Mouse (Mus musculus) hindbrain, embryonic 14.5 days (tissue): Measurements from ENCODE around the gene Ino80b. TPM values are rescaled to one million over a fixed set of nuclear protein-coding genes. Genes with fewer than 3 reads are reported as not detected.
"Not testable (repeated sequence)": the region's sequence is repeated elsewhere in the genome, so short reads cannot be mapped to it uniquely, and the experiment has no call there.

Source experiments
- ATAC-seq: fragments of 200-750 bp; cut with Nextera tagmentation; 2 replicates; pipeline ENCODE4 v1.8.0; 2017; ENCODE audit warnings: moderate number of reproducible peaks, mild to moderate bottlenecking, moderate TSS enrichment, moderate library complexity; ENCODE audit not compliant: low FRiP score
- DNase-seq: peaks from one replicate; pipeline ENCODE4 v3.0.0-alpha.2; 2015; ENCODE audit warnings: low spot score
- H3K27ac ChIP-seq: fragments of 300-500 bp; sonication (generic); 2 replicates; pipeline ENCODE4 v1.5.1; 2014; ENCODE audit warnings: mild to moderate bottlenecking, moderate library complexity
- H3K27me3 ChIP-seq: fragments of 300-500 bp; sonication (generic); 2 replicates; pipeline ENCODE4 v1.6.1; 2014; ENCODE audit warnings: mild to moderate bottlenecking, low read length, mixed read lengths; ENCODE audit not compliant: control insufficient read depth, insufficient read depth
- H3K36me3 ChIP-seq: fragments of 300-500 bp; sonication (generic); replicated peaks from 2 replicates; pipeline ENCODE4 v1.6.1; 2014; ENCODE audit not compliant: control insufficient read depth, insufficient read depth
- H3K4me1 ChIP-seq: fragments of 300-500 bp; sonication (generic); replicated peaks from 2 replicates; pipeline ENCODE4 v1.6.1; 2014; ENCODE audit warnings: antibody characterized with exemption, low read length, mixed read lengths; ENCODE audit not compliant: control insufficient read depth, insufficient read depth
- H3K4me2 ChIP-seq: fragments of 300-500 bp; sonication (generic); replicated peaks from 2 replicates; pipeline ENCODE4 v1.6.1; 2014; ENCODE audit warnings: mild to moderate bottlenecking, moderate library complexity
- H3K4me3 ChIP-seq: fragments of 300-500 bp; sonication (generic); replicated peaks from 2 replicates; pipeline ENCODE4 v1.5.1; 2014; ENCODE audit warnings: mild to moderate bottlenecking, low read length
- H3K9ac ChIP-seq: fragments of 300-500 bp; sonication (generic); 2 replicates; pipeline ENCODE4 v1.6.1; 2014
- H3K9me3 ChIP-seq: fragments of 300-500 bp; sonication (generic); 2 replicates; pipeline ENCODE4 v1.6.1; 2016; ENCODE audit warnings: low read length; ENCODE audit not compliant: control insufficient read depth
- WGBS: fragments of 180-500 bp; shearing (Covaris S2); extraction: QIAGEN DNeasy Blood & Tissue Kit; methylation state at CpG from one replicate; pipeline ENCODE4 v1.1.7; 2014; 5-methylcytosine and 5-hydroxymethylcytosine counted together
- polyA plus RNA-seq: library from polyadenylated mRNA; unstranded; fragments of >200 nt; fragmentation: Nextera tagmentation; extraction: Ambion mirVana; gene quantifications from 2 replicates; pipeline ENCODE4 v1.2.1, GENCODE M21; 2014

Ino80b gene
- polyA plus RNA-seq, 1 experiment from 2014 or later, result 15.4 TPM

GRCm38 (mm10) chr6:83161921-83162641 lies 36.9 kb upstream of the Ino80b start:
- under 1% methylated on average over 49 of the region's 49 CpGs for WGBS
- Histone ChIP-seq H3K27ac (no peak overlapping the region), H3K36me3 (no peaks in the 10 kb centered on the region), H3K9me3 (no peaks in the 10 kb centered on the region), H3K4me2 (peak overlapping the region; percentile 39), H3K27me3 (peaks cover 29% of the 10 kb centered on the region), H3K4me1 (peaks cover 25% of the 10 kb centered on the region), H3K9ac (peak overlapping the region; percentile 12; the same call in 1 of the 2 replicates), H3K4me3 (peak overlapping the region; percentile 18)
- DNase-seq, result no peak
- no peak for ATAC-seq

GRCm38 (mm10) chr6:83161442-83161841 lies 36.2 kb upstream of the Ino80b start:
- no peak overlapping the region for H3K27ac ChIP-seq
- WGBS, result 15% methylated on average over 19 of the region's 19 CpGs
- peak overlapping the region; percentile 39 for H3K4me2 ChIP-seq
- DNase-seq (no peak), ATAC-seq (no peak)
- H3K27me3 ChIP-seq, result peaks cover 29% of the 10 kb centered on the region
- peaks cover 21% of the 10 kb centered on the region for H3K4me1 ChIP-seq
- peak overlapping the region; percentile 18 for H3K4me3 ChIP-seq
- H3K9me3 ChIP-seq, result no peaks in the 10 kb centered on the region
- no peak overlapping the region for H3K9ac ChIP-seq
- H3K36me3 ChIP-seq, result no peaks in the 10 kb centered on the region

- 26% methylated on average over 3 of the region's 3 CpGs for WGBS
- Histone ChIP-seq H3K4me1 (peaks cover 26% of the 10 kb centered on the region), H3K27me3 (peaks cover 29% of the 10 kb centered on the region)
- not testable (repeated sequence) for H3K9me3 ChIP-seq, H3K27ac ChIP-seq, H3K4me2 ChIP-seq, ATAC-seq, H3K4me3 ChIP-seq, H3K36me3 ChIP-seq, H3K9ac ChIP-seq
- DNase-seq, result peak; percentile 68
Measured at GRCm38 (mm10) chr6:83159456-83159855, 34.2 kb upstream of the Ino80b start.

GRCm38 (mm10) chr6:83156259-83156684 lies 31.0 kb upstream of the Ino80b start, which contains the start of the genes Wdr54 and 1700003E16Rik:
Gene Wdr54 (minus strand): TSS chr6:83156397.
Gene 1700003E16Rik (plus strand): TSS chr6:83156404.
- Histone ChIP-seq H3K36me3 (no peaks in the 10 kb centered on the region), H3K9me3 (no peaks in the 10 kb centered on the region), H3K4me1 (peaks cover 14% of the 10 kb centered on the region), H3K4me2 (peak within 1 kb of the TSS; percentile 86), H3K4me3 (peak within 1 kb of the TSS; percentile 61), H3K27ac (peak within 1 kb of the TSS; percentile 38; the same call in 1 of the 2 replicates), H3K9ac (peak within 1 kb of the TSS; percentile 66), H3K27me3 (peaks cover 15% of the 10 kb centered on the region)
- WGBS, result under 1% methylated on average over 32 of the region's 32 CpGs
- DNase-seq (peak; percentile 84), ATAC-seq (peak; percentile 94)

GRCm38 (mm10) chr6:83155552-83156238 lies 30.5 kb upstream of the Ino80b start:
- Histone ChIP-seq H3K4me1 (peaks cover 14% of the 10 kb centered on the region), H3K9ac (peak overlapping the region; percentile 66), H3K4me3 (peak overlapping the region; percentile 61), H3K36me3 (no peaks in the 10 kb centered on the region), H3K4me2 (peak overlapping the region; percentile 86), H3K27ac (peak overlapping the region; percentile 38; the same call in 1 of the 2 replicates), H3K27me3 (peaks cover 10% of the 10 kb centered on the region), H3K9me3 (no peaks in the 10 kb centered on the region)
- ATAC-seq (peak; percentile 5; the same call in 1 of the 2 replicates), DNase-seq (no peak)
- 9% methylated on average over 23 of the region's 23 CpGs for WGBS

- Histone ChIP-seq H3K36me3 (peaks cover 4% of the 10 kb centered on the region; the same call in 1 of the 2 replicates), H3K4me2 (no peak overlapping the region), H3K9me3 (no peaks in the 10 kb centered on the region), H3K9ac (no peak overlapping the region), H3K27me3 (no peaks in the 10 kb centered on the region), H3K4me1 (peaks cover 14% of the 10 kb centered on the region), H3K4me3 (no peak overlapping the region), H3K27ac (no peak overlapping the region)
- DNase-seq (no peak), ATAC-seq (no peak)
- 84% methylated on average over 5 of the region's 5 CpGs for WGBS
Measured at GRCm38 (mm10) chr6:83153485-83153884, 28.3 kb upstream of the Ino80b start.

GRCm38 (mm10) chr6:83153038-83153437 lies 27.8 kb upstream of the Ino80b start:
- no peak for ATAC-seq
- H3K9ac ChIP-seq, result no peak overlapping the region

GRCm38 (mm10) chr6:83151721-83152120 lies 26.5 kb upstream of the Ino80b start:
- Histone ChIP-seq H3K9me3 (no peaks in the 10 kb centered on the region), H3K27ac (no peak overlapping the region), H3K27me3 (no peaks in the 10 kb centered on the region), H3K36me3 (peaks cover 4% of the 10 kb centered on the region), H3K4me2 (no peak overlapping the region), H3K4me1 (peaks cover 14% of the 10 kb centered on the region), H3K9ac (no peak overlapping the region), H3K4me3 (no peak overlapping the region)
- WGBS, result 25% methylated on average over 8 of the region's 8 CpGs
- ATAC-seq (no peak), DNase-seq (no peak)

More at GRCm38 (mm10) chr6:83153038-83153437, 27.8 kb upstream of the Ino80b start:
- Histone ChIP-seq H3K4me3 (no peak overlapping the region), H3K27me3 (no peaks in the 10 kb centered on the region), H3K27ac (no peak overlapping the region), H3K36me3 (peaks cover 4% of the 10 kb centered on the region), H3K4me2 (no peak overlapping the region), H3K4me1 (peaks cover 14% of the 10 kb centered on the region), H3K9me3 (no peaks in the 10 kb centered on the region)
- WGBS, result 84% methylated on average over 12 of the region's 12 CpGs
- no peak for DNase-seq

GRCm38 (mm10) chr6:83147280-83147679 lies 22.0 kb upstream of the Ino80b start:
- Histone ChIP-seq H3K27me3 (no peaks in the 10 kb centered on the region), H3K27ac (no peak overlapping the region), H3K4me2 (no peak overlapping the region), H3K4me1 (peaks cover 8% of the 10 kb centered on the region), H3K9ac (no peak overlapping the region), H3K36me3 (peaks cover 4% of the 10 kb centered on the region), H3K4me3 (no peak overlapping the region), H3K9me3 (no peaks in the 10 kb centered on the region)
- DNase-seq (no peak), ATAC-seq (no peak)
- WGBS, result 45% methylated on average over 7 of the region's 7 CpGs
